In genomic region chr15:81523901-81524300, GRCm38 (mm10) we compare ENCODE assay signal across 8 mouse cellular contexts. TPM values are rescaled to one million over a fixed set of nuclear protein-coding genes. Genes with fewer than 3 reads are reported as not detected.
DNase-seq lines count a peak whose midpoint lies in the region; ATAC-seq and TF ChIP-seq lines count a peak whose summit lies in the region.

No protein-coding gene starts in this region.

- TF ChIP-seq CTCF in liver, postnatal 0 days (IDR thresholded peaks at IDR 0.05; ENCODE audit: low read depth) = no peak
- TF ChIP-seq CTCF in stomach, postnatal 0 days (IDR thresholded peaks at IDR 0.05; ENCODE audit: low read depth) = no peak

- peak overlapping the region; percentile 72 for H3K4me3 ChIP-seq in heart, embryonic 11.5 days (ENCODE audit: low read depth, low read length)
- H3K4me3 ChIP-seq in heart, embryonic 16.5 days (ENCODE audit: low read length) = peak overlapping the region; percentile 80
- H3K4me3 ChIP-seq in liver, postnatal 0 days (ENCODE audit: low read depth, low read length) = peak overlapping the region; percentile 55
- H3K4me3 ChIP-seq in stomach, postnatal 0 days (ENCODE audit: low read depth, low read length) = peak overlapping the region; percentile 63

- peak overlapping the region; percentile 95 for H3K4me2 ChIP-seq in heart, embryonic 11.5 days
- H3K4me2 ChIP-seq in heart, embryonic 16.5 days (ENCODE audit: low read depth, low read length) = peak overlapping the region; percentile 96
- peak overlapping the region; percentile 85 for H3K4me2 ChIP-seq in liver, postnatal 0 days (ENCODE audit: low read depth, low read length)
- H3K4me2 ChIP-seq in stomach, postnatal 0 days (replicated peaks; ENCODE audit: low read depth) = peak overlapping the region; percentile 96

- ATAC-seq in heart, embryonic 11.5 days (replicated peaks; ENCODE audit: insufficient number of reproducible peaks, low FRiP score, low TSS enrichment) = no peak
- no peak for ATAC-seq in heart, embryonic 16.5 days (replicated peaks; ENCODE audit: extremely low read depth, insufficient read depth, low FRiP score)
- no peak for ATAC-seq in liver, postnatal 0 days
- no peak for ATAC-seq in stomach, postnatal 0 days (ENCODE audit: low FRiP score, low TSS enrichment)

- TF ChIP-seq EP300 in liver, postnatal 0 days (IDR thresholded peaks at IDR 0.05; ENCODE audit: low read depth) = no peak
- TF ChIP-seq EP300 in stomach, postnatal 0 days (optimal IDR thresholded peaks at IDR 0.05) = no peak

- H3K9ac ChIP-seq in heart, embryonic 11.5 days (ENCODE audit: low read depth, low read length) = peak overlapping the region; percentile 88
- H3K9ac ChIP-seq in heart, embryonic 16.5 days (ENCODE audit: low read length) = peak overlapping the region; percentile 86
- H3K9ac ChIP-seq in liver, postnatal 0 days (replicated peaks) = peak overlapping the region; percentile 67
- H3K9ac ChIP-seq in stomach, postnatal 0 days (ENCODE audit: low read length) = peak overlapping the region; percentile 80

- no peaks in the 10 kb centered on the region for H3K36me3 ChIP-seq in heart, embryonic 11.5 days (ENCODE audit: control insufficient read depth, insufficient read depth, low read length)
- no peaks in the 10 kb centered on the region for H3K36me3 ChIP-seq in heart, embryonic 16.5 days (ENCODE audit: control insufficient read depth, insufficient read depth)
- no peaks in the 10 kb centered on the region for H3K36me3 ChIP-seq in liver, postnatal 0 days (replicated peaks; ENCODE audit: insufficient read depth, low read length)
- H3K36me3 ChIP-seq in stomach, postnatal 0 days (ENCODE audit: control insufficient read depth, insufficient read depth, low read length) = no peaks in the 10 kb centered on the region

- H3K4me1 ChIP-seq in heart, embryonic 11.5 days (ENCODE audit: control insufficient read depth, insufficient read depth, low read length) = no peaks in the 10 kb centered on the region
- peaks cover 4% of the 10 kb centered on the region; the same call in 1 of the 2 replicates for H3K4me1 ChIP-seq in heart, embryonic 16.5 days (ENCODE audit: control insufficient read depth, insufficient read depth, low read length)
- H3K4me1 ChIP-seq in liver, postnatal 0 days (ENCODE audit: insufficient read depth) = peaks cover 2% of the 10 kb centered on the region
- peaks cover 3% of the 10 kb centered on the region; the same call in 1 of the 2 replicates for H3K4me1 ChIP-seq in stomach, postnatal 0 days (replicated peaks; ENCODE audit: control insufficient read depth, insufficient read depth)

- no peaks in the 10 kb centered on the region for H3K27me3 ChIP-seq in heart, embryonic 11.5 days (ENCODE audit: control insufficient read depth, insufficient read depth, low read length)
- no peaks in the 10 kb centered on the region for H3K27me3 ChIP-seq in heart, embryonic 16.5 days (ENCODE audit: control insufficient read depth, insufficient read depth, low read length)
- H3K27me3 ChIP-seq in liver, postnatal 0 days (ENCODE audit: insufficient read depth, low read length) = no peaks in the 10 kb centered on the region
- no peaks in the 10 kb centered on the region for H3K27me3 ChIP-seq in stomach, postnatal 0 days (ENCODE audit: control insufficient read depth, insufficient read depth, low read length)

- intact Hi-C loops in heart, postnatal 36 days (cut with DNase I) = loop anchor here (2.0 kb wide), 2 partner anchors 57 to 63 kb away; partner anchors contain the start of gene Rbx1

- WGBS in heart, embryonic 11.5 days (ENCODE audit: insufficient replicate concordance) = under 1% methylated on average over 12 of the region's 12 CpGs
- under 1% methylated on average over 12 of the region's 12 CpGs for WGBS in heart, embryonic 16.5 days
- 2% methylated on average over 12 of the region's 12 CpGs for WGBS in liver, postnatal 0 days (ENCODE audit: insufficient replicate concordance)
- WGBS in stomach, postnatal 0 days = under 1% methylated on average over 12 of the region's 12 CpGs

- no peak for DNase-seq in heart, postnatal 36 days
- peak; percentile 69 for DNase-seq in NIH3T3 (ENCODE audit: low read depth)
- DNase-seq in liver, postnatal 0 days = no peak
- DNase-seq in stomach, postnatal 0 days (ENCODE audit: low spot score) = no peak
- DNase-seq in thymus, postnatal 36 days = no peak
- DNase-seq in T-cell, adult 2 months (ENCODE audit: low spot score) = no peak

- H3K9me3 ChIP-seq in heart, embryonic 11.5 days (replicated peaks; ENCODE audit: control insufficient read depth, low read length) = no peaks in the 10 kb centered on the region
- no peaks in the 10 kb centered on the region for H3K9me3 ChIP-seq in heart, embryonic 16.5 days (replicated peaks; ENCODE audit: control insufficient read depth, low read length)
- no peaks in the 10 kb centered on the region for H3K9me3 ChIP-seq in liver, postnatal 0 days (ENCODE audit: low read length)
- no peaks in the 10 kb centered on the region for H3K9me3 ChIP-seq in stomach, postnatal 0 days (ENCODE audit: control insufficient read depth, low read length)

- H3K27ac ChIP-seq in heart, embryonic 11.5 days (ENCODE audit: low read depth, low read length) = peak overlapping the region; percentile 97
- H3K27ac ChIP-seq in heart, embryonic 16.5 days (ENCODE audit: low read length) = peak overlapping the region; percentile 97
- H3K27ac ChIP-seq in liver, postnatal 0 days (ENCODE audit: low read depth) = peak overlapping the region; percentile 94
- H3K27ac ChIP-seq in stomach, postnatal 0 days (replicated peaks) = peak overlapping the region; percentile 97

RNA-seq across cellular contexts. Expression of gene Rbx1, which starts 57.8 kb away (rescaled TPM):
- 397 and 442 TPM in 2 replicates for polyA plus RNA-seq in heart, embryonic 11.5 days (2014; fragmentation: Nextera tagmentation; extraction: Ambion mirVana)
- total RNA-seq in heart, postnatal 36 days (2021) = 100 to 1,000 TPM; 115 to 118 TPM
- polyA plus RNA-seq in heart, embryonic 16.5 days (2015; fragmentation: Nextera tagmentation; extraction: Ambion mirVana) = 344 TPM in 2 replicates
- 234 and 241 TPM in 2 replicates for polyA plus RNA-seq in liver, postnatal 0 days (2015; fragmentation: Nextera tagmentation; extraction: Ambion mirVana)
- polyA plus RNA-seq in stomach, postnatal 0 days (2015; fragmentation: Nextera tagmentation; extraction: Ambion mirVana) = 451 and 460 TPM in 2 replicates
